Mouse (Mus musculus): Measurements from ENCODE around the gene Pick1. TPM values are rescaled to one million over a fixed set of nuclear protein-coding genes. Genes with fewer than 3 reads are reported as not detected.

Gene Pick1
- 44.4 TPM for polyA plus RNA-seq (2017; shearing (Covaris generic))

DNA sequence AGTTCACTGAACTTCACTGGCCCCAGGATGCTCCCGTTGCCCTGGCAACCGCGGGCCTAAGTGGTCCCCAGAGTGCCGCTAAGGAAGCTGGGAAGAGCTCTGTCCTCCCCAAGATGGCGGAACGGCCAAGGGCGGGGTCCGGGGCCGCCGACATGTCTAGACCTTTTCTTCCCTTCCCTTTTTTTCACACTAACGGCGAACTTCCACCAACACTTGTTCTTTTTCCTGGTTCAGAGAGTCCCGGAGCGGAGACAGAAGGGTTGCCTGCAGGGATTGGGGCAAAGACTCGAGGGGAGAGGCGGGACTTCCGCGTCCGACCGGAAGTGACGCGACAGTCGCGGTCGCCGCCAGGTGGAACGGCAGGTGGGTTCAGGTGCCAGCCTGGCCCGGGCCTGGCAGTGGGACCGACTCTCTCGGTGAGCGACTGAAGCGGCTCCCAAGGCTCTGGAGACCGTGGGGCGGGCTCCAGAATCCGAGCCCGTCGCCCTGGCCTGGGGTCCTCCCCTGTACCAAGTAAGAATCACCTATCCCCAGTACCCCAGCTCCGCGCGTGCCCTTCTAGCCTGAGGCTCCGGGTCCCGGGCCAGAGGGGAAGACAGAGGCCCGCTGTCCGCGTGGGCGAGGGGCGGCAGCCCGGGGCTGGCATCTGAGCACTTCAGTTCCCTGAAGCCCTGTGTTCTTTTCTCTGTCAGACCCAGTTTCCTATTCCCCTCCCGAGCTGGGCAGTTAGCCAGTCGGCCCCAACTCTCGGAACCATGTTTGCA lies at the start of gene Pick1, which contains the start of gene Gm49486:
Gene Pick1, plus strand, starts transcription at position 116 of the 764 bp plus-strand sequence.
Gene Gm49486, plus strand, starts transcription at position 334 of the 764 bp plus-strand sequence.

DNA sequence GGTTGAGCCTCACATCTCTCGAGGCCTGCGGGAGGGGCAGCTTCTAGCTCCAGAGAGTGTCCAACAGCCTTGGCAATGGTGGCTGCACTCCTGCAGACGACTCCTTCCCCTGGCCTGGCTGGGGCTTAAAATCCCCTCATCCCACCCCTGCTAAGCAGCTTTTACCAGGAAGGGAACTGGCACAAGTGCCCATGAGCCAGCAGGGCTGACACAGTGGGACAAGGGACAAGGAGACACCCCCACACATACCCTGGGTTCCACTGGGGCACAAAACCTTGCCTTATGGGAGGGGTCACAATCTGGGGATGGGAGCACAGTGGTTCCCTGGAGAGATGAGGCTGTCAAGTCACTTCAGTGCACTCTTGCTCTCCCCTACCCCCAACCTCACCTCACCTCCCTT lies 25.7 kb downstream of the Pick1 start, which contains the start of gene Slc16a8:
Gene Slc16a8, minus strand, starts transcription at position 101 of the 400 bp plus-strand sequence.

DNA sequence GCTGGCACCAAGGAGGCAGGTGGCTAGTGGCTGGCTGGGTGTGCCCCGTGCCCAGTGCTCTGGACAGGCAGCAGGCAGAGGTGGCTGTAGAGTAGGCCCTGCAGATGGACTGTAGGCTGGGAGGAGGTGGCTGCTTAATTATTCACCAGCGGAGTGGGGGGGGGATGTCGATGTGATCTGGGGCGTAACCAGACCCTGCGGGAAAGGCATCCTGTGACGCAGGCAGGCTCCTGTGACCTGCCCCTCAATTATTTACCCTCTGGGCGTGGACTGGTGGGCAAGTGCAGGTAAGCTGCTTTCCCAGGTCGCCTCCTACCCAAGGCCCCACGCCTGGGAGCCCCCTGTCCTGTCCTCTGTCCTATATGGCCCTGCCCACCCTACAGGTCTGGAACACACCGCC lies 56.4 kb downstream of the Pick1 start, which contains the start of gene Baiap2l2:
Gene Baiap2l2, minus strand, starts transcription at position 139 of the 400 bp plus-strand sequence.

Other genes starting within 250 kb of the Pick1 start
- 54.6 TPM for gene H1f0, start 200.7 kb upstream of the Pick1 start, polyA plus RNA-seq (2017; shearing (Covaris generic))
- gene Galr3, start 187.3 kb upstream of the Pick1 start, polyA plus RNA-seq (2017; shearing (Covaris generic)) = not detected
- 8.9 TPM for gene Ankrd54, start 166.3 kb upstream of the Pick1 start, polyA plus RNA-seq (2017; shearing (Covaris generic))
- gene Eif3l, start 154.0 kb upstream of the Pick1 start, polyA plus RNA-seq (2017; shearing (Covaris generic)) = 185 TPM
- 24.9 TPM for gene Micall1, start 120.3 kb upstream of the Pick1 start, polyA plus RNA-seq (2017; shearing (Covaris generic))
- gene Polr2f, start 88.2 kb upstream of the Pick1 start, polyA plus RNA-seq (2017; shearing (Covaris generic)) = 170 TPM
- gene 1700088E04Rik, start 87.9 kb upstream of the Pick1 start, polyA plus RNA-seq (2017; shearing (Covaris generic)) = 2.3 TPM
- gene Sox10, start 63.9 kb upstream of the Pick1 start, polyA plus RNA-seq (2017; shearing (Covaris generic)) = not detected
- not detected for gene Gm49486, start 218 bp downstream of the Pick1 start, polyA plus RNA-seq (2017; shearing (Covaris generic))
- not detected for gene Slc16a8, start 25.6 kb downstream of the Pick1 start, polyA plus RNA-seq (2017; shearing (Covaris generic))
- gene Baiap2l2, start 56.4 kb downstream of the Pick1 start, polyA plus RNA-seq (2017; shearing (Covaris generic)) = not detected
- gene Pla2g6, start 99.2 kb downstream of the Pick1 start, polyA plus RNA-seq (2017; shearing (Covaris generic)) = 17.6 TPM
- gene Maff, start 117.4 kb downstream of the Pick1 start, polyA plus RNA-seq (2017; shearing (Covaris generic)) = 0.18 TPM
- gene Tmem184b, start 174.4 kb downstream of the Pick1 start, polyA plus RNA-seq (2017; shearing (Covaris generic)) = 37.2 TPM
- 7.7 TPM for gene Csnk1e, start 226.4 kb downstream of the Pick1 start, polyA plus RNA-seq (2017; shearing (Covaris generic))